Mouse (Mus musculus) midbrain, embryonic 16.5 days (tissue): ENCODE measurements around the gene Anapc16. TPM values are rescaled to one million over a fixed set of nuclear protein-coding genes. Genes with fewer than 3 reads are reported as not detected.
A peak's percentile ranks its signal among the peaks of the same experiment; 100 is the strongest.

Experiments
- ATAC-seq: fragments of 200-750 bp; cut with Nextera tagmentation; 2 replicates; pipeline ENCODE4 v1.8.0; 2017; ENCODE audit warnings: moderate TSS enrichment
- H3K27ac ChIP-seq: fragments of 300-500 bp; sonication (generic); 2 replicates; pipeline ENCODE4 v1.5.1; 2014; ENCODE audit warnings: mild to moderate bottlenecking, low read length, mixed read lengths
- H3K27me3 ChIP-seq: fragments of 300-500 bp; sonication (generic); 2 replicates; pipeline ENCODE4 v1.6.1; 2014; ENCODE audit warnings: low read depth, low read length, mixed read lengths; ENCODE audit not compliant: control insufficient read depth, insufficient read depth
- H3K36me3 ChIP-seq: fragments of 300-500 bp; sonication (generic); 2 replicates; pipeline ENCODE4 v1.6.1; 2014; ENCODE audit warnings: mild to moderate bottlenecking, low read length, moderate library complexity, mixed read lengths; ENCODE audit not compliant: control insufficient read depth, insufficient read depth
- H3K4me1 ChIP-seq: fragments of 300-500 bp; sonication (generic); 2 replicates; pipeline ENCODE4 v1.6.1; 2014; ENCODE audit warnings: mild to moderate bottlenecking, low read length, mixed read lengths; ENCODE audit not compliant: control insufficient read depth, insufficient read depth
- H3K4me2 ChIP-seq: fragments of 300-500 bp; sonication (generic); 2 replicates; pipeline ENCODE4 v1.6.1; 2014; ENCODE audit warnings: mild to moderate bottlenecking, low read length, mixed read lengths
- H3K4me3 ChIP-seq: fragments of 300-500 bp; sonication (generic); 2 replicates; pipeline ENCODE4 v1.5.1; 2014; ENCODE audit warnings: low read depth, mild to moderate bottlenecking, low read length, moderate library complexity, mixed read lengths
- H3K9ac ChIP-seq: fragments of 300-500 bp; sonication (generic); 2 replicates; pipeline ENCODE4 v1.6.1; 2014; ENCODE audit warnings: low read depth, low read length, mixed read lengths
- H3K9me3 ChIP-seq: fragments of 300-500 bp; sonication (generic); replicated peaks from 2 replicates; pipeline ENCODE4 v1.6.1; 2014; ENCODE audit warnings: mild to moderate bottlenecking, low read length, mixed read lengths; ENCODE audit not compliant: control insufficient read depth, poor library complexity, severe bottlenecking
- WGBS: fragments of 180-500 bp; shearing (Covaris S2); extraction: QIAGEN DNeasy Blood & Tissue Kit; methylation state at CpG from one replicate; pipeline ENCODE4 v1.1.7; 2014; 5-methylcytosine and 5-hydroxymethylcytosine counted together
- polyA plus RNA-seq: library from polyadenylated mRNA; unstranded; fragments of >200 nt; fragmentation: Nextera tagmentation; extraction: Ambion mirVana; gene quantifications from 2 replicates; pipeline ENCODE4 v1.2.1, GENCODE M21; 2015

Anapc16 gene
- polyA plus RNA-seq, 1 experiment from 2014 or later, result 98.9 TPM

DNA sequence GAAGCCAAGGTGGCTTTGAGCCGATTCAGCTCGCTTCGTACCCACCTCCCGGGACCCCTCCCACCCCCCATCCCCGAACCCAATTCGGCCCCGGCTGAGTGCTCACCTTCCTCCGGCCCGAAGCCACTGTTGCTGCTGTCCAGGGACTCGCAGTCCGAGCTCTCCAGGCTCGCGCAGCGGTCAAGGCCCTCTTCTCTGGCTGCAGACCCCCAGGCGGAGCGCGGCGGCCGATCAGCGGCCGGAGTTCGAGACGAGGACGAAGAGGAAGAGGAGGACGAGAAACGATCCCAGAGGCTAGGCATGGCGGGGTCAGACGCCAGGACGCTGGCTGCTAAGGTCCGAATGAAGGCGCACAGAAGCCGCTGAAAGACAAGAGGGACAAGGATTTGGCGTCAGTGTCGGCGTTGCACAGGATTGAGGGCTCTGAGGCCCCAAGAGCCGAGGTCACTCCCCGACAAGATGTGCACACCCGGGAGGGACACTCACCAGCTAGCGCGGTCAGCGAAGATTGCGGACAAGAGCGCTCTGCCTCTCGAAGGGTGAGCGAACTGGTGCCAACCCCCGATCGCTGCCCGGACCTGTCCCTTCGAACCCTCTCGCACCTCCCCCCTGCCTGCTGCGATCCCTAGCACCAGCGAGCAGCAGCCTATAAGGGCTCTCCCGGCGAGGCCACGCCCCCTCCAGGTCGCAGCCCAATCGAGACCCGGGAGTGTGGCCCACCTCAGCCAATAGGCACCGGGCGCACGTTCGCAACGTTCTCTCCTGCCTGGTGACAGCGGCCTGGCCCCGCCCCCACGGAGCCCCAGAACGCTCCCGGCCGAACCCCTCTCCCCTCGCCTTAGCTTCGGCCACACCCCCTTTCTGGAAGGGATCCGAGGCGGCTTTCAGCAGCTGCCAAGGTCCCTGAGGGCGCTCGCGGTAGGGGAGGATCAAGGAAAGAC is 51.5 kb downstream of the Anapc16 start, which contains the start of gene Ddit4:
TSS of gene Ddit4 (minus strand) at position 624 of the 941 bp plus-strand sequence.
- Histone ChIP-seq H3K9ac (peak within 1 kb of the TSS; percentile 98), H3K4me1 (peaks cover 21% of the 10 kb centered on the region), H3K4me2 (peak within 1 kb of the TSS; percentile 94), H3K27ac (peak within 1 kb of the TSS; percentile 97), H3K9me3 (no peaks in the 10 kb centered on the region), H3K27me3 (no peaks in the 10 kb centered on the region), H3K36me3 (no peaks in the 10 kb centered on the region), H3K4me3 (peak within 1 kb of the TSS; percentile 93)
- under 1% methylated on average over 74 of the region's 76 CpGs for WGBS
- ATAC-seq, result peak; percentile 96

DNA sequence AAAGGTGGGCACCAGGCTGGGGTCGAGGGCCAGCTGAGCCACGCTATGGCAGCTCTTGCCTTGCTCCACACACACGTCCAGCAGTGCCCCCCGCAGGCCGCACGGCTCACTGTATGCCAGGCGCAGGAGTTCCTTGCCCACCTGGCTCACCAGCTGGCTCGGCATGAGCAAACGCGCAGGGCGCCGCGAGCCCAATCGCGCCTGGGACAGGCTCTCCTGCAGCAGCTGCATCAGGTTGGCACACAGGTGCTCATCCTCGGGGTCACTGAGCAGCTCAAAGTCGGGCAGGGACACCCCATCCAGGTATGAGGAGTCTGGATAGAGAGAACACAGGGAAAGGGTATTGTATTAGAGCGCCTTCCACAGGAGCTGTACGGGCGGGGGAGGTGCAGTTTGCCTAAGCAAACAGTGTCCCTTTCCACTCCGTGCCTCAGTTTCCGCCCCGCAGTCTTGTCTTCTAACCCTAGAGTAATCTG is 52.2 kb downstream of the Anapc16 start:
- peak overlapping the region; percentile 98 for H3K9ac ChIP-seq
- peak overlapping the region; percentile 94 for H3K4me2 ChIP-seq
- H3K27ac ChIP-seq, result peak overlapping the region; percentile 94
- peak overlapping the region; percentile 93 for H3K4me3 ChIP-seq
- under 1% methylated on average over 23 of the region's 23 CpGs for WGBS
- H3K9me3 ChIP-seq, result no peaks in the 10 kb centered on the region
- ATAC-seq, result peak; percentile 52
- peaks cover 21% of the 10 kb centered on the region for H3K4me1 ChIP-seq
- no peaks in the 10 kb centered on the region for H3K27me3 ChIP-seq
- H3K36me3 ChIP-seq, result no peaks in the 10 kb centered on the region

GRCm38 (mm10) chr10:59949783-59950605 is 52.9 kb downstream of the Anapc16 start:
- H3K4me1 ChIP-seq, result peaks cover 21% of the 10 kb centered on the region
- 35% methylated on average over 15 of the region's 15 CpGs for WGBS
- no peak for ATAC-seq
- no peaks in the 10 kb centered on the region for H3K27me3 ChIP-seq
- H3K9ac ChIP-seq, result peak overlapping the region; percentile 98
- H3K36me3 ChIP-seq, result no peaks in the 10 kb centered on the region
- peak overlapping the region; percentile 94 for H3K27ac ChIP-seq
- H3K9me3 ChIP-seq, result no peaks in the 10 kb centered on the region
- peak overlapping the region; percentile 93 for H3K4me3 ChIP-seq
- peak overlapping the region; percentile 94 for H3K4me2 ChIP-seq

DNA sequence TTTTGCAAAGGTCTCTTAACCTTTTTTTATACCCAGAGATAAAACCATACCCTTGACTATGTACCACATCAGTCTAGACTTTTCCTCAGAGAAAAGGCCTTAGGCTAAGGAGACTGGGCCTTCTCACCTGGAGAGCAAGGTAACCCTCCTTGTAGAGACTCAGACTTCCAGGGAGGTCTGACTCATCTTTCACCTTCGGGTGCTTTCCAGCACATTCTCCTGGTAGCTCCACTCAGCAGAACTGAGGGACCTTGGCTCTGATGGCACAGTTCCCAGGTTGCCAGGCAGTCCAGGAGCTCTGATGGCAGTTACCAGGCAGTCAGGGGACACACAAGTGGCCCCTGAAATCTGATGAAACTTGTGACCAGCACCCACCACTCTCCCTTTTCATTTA is 53.7 kb downstream of the Anapc16 start:
- H3K4me2 ChIP-seq, result peak overlapping the region; percentile 94
- H3K4me1 ChIP-seq, result peaks cover 21% of the 10 kb centered on the region
- H3K36me3 ChIP-seq, result no peaks in the 10 kb centered on the region
- H3K9ac ChIP-seq, result no peak overlapping the region; the same call in 1 of the 2 replicates
- H3K9me3 ChIP-seq, result no peaks in the 10 kb centered on the region
- no peak for ATAC-seq
- H3K4me3 ChIP-seq, result peak overlapping the region; percentile 93
- H3K27ac ChIP-seq, result no peak overlapping the region
- no peaks in the 10 kb centered on the region for H3K27me3 ChIP-seq
- WGBS, result 76% methylated on average over 1 of the region's 1 CpGs

- ATAC-seq, result no peak
- H3K9ac ChIP-seq, result no peak overlapping the region
- no peaks in the 10 kb centered on the region for H3K27me3 ChIP-seq
- no peaks in the 10 kb centered on the region for H3K36me3 ChIP-seq
- H3K9me3 ChIP-seq, result no peaks in the 10 kb centered on the region
- H3K4me3 ChIP-seq, result no peak overlapping the region
- 58% methylated on average over 6 of the region's 6 CpGs for WGBS
- peak overlapping the region; percentile 94 for H3K4me2 ChIP-seq
- peak overlapping the region; percentile 5; the same call in 1 of the 2 replicates for H3K27ac ChIP-seq
- peaks cover 21% of the 10 kb centered on the region for H3K4me1 ChIP-seq
Observed at GRCm38 (mm10) chr10:59948363-59949254, 54.3 kb downstream of the Anapc16 start.

GRCm38 (mm10) chr10:59947296-59948073 is 55.5 kb downstream of the Anapc16 start:
- Histone ChIP-seq H3K4me3 (no peak overlapping the region), H3K27ac (peak overlapping the region; percentile 12; the same call in 1 of the 2 replicates), H3K4me2 (no peak overlapping the region), H3K9me3 (no peaks in the 10 kb centered on the region), H3K36me3 (no peaks in the 10 kb centered on the region), H3K4me1 (peaks cover 24% of the 10 kb centered on the region), H3K27me3 (no peaks in the 10 kb centered on the region), H3K9ac (no peak overlapping the region)
- no peak for ATAC-seq
- WGBS, result 64% methylated on average over 7 of the region's 7 CpGs

- Histone ChIP-seq H3K4me1 (peaks cover 26% of the 10 kb centered on the region), H3K36me3 (no peaks in the 10 kb centered on the region), H3K9ac (no peak overlapping the region), H3K4me3 (no peak overlapping the region), H3K4me2 (no peak overlapping the region), H3K27ac (no peak overlapping the region), H3K9me3 (no peaks in the 10 kb centered on the region), H3K27me3 (no peaks in the 10 kb centered on the region)
- no peak for ATAC-seq
- 95% methylated on average over 5 of the region's 5 CpGs for WGBS
Observed at GRCm38 (mm10) chr10:59946362-59946761, 56.6 kb downstream of the Anapc16 start.
